Mouse (Mus musculus) megakaryocyte, adult 5-6 weeks (primary cell): ENCODE measurements around the gene Retreg1. TPM values are rescaled to one million over a fixed set of nuclear protein-coding genes. Genes with fewer than 3 reads are reported as not detected.

Experiments used
- ATAC-seq: 2 replicates; pipeline ENCODE4 v1.8.0; 2016; ENCODE audit warnings: mild to moderate bottlenecking, inconsistent platforms; ENCODE audit not compliant: poor library complexity, severe bottlenecking
- total RNA-seq, 2 experiments: library from RNA; stranded (forward) in 1 of 2; stranded (reverse) in 1 of 2; fragments of 153-499, 151-499 nt in 1 of 2; fragments of 221-1000, 200-1000 nt in 1 of 2; gene quantifications; 2 replicates each; pipeline versions ENCODE4 v1.2.3 to v1.2.4; 2015 to 2017

Gene Retreg1
- total RNA-seq, 2 experiments from 2014 or later, result 22.3 to 26.1 TPM

DNA sequence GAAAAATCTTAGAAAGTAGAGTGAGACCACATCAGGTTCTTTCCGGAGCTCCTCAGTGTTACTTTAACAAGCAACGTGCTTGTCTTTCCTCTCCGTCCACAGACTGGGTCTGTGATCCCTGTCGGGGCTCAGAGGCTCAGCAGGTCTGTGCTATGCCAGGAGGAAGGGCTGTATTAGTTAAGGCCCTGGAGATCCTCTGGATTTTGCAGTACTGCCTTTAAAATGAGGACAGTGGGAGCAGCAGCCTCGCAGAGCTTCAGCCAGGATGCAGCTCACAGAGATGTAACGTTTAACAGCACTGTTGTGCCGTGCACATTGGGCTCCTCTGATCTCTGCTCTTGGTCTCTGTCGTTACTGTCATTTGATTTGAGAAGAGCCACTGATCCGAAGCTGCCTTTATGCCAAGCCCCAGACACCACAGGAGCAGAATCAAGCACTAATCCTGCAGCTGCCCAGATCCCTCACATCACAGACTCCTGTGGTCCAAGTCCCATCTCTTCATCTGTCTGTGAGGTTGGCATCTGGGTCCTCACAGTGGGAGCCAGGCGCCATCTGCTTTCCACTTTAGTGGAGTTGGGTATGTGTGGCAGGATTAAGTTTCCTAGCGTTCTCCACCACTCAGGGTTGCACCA, 72.7 kb downstream of the Retreg1 start:
- ATAC-seq, result no peak

DNA sequence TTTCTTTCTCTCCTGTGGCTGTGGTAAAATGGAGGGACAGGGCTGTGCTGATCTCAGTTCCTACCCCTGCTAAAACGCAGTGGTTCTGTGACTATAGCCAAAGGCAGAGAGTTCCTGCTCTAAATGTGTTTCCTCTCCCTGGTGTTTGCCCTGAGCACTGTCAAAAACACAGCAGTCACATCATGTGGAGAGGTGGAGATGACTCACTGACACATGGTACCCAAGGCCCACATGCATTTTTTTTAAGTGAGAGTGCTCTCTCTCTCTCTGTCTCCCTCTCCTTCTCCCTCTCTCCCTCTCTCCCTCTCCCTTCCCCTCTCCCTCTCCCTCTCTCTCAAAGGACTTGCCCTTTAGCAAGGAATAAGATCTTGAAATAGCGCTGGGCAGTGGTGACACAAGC, 73.3 kb downstream of the Retreg1 start:
- no peak for ATAC-seq

DNA sequence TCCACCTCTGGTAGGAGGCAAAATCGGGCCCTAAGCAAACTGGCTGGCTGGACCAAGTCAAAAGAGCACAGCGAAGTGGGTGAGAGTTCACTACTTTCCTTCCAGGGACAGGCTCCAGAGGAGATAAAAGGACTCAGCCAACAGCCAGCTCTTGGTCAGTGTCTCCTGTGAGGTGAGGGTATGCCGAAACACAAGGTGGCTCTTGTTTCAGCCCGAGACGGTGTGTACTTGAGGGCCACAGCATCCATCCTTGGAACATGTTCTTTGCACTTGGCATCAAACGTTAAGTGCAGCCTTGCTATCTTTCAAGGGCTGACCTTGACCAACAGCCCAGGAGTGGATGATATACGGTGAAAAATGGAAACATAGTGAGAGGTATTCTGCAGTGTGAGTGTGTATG, 75.7 kb downstream of the Retreg1 start:
- ATAC-seq, result no peak

DNA sequence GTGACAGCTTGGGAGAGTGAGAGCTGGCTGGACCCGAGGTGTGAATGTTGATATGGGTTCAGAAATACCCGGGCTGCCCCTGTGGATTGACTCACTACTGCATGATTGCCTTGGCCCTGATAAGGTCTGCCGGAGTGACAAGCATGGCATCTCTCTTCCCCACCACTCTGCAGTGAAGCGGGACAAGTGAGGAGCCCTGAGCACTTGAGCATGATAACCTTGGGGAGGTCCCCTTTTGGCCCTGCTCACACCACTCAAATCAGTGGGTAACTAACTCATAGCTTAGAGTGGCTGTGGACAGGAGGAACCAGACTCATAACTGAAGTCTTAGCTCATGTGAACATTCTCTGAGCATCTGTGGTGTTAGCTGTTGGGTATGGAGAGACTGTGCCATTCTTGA, 77.0 kb downstream of the Retreg1 start:
- ATAC-seq, result no peak

DNA sequence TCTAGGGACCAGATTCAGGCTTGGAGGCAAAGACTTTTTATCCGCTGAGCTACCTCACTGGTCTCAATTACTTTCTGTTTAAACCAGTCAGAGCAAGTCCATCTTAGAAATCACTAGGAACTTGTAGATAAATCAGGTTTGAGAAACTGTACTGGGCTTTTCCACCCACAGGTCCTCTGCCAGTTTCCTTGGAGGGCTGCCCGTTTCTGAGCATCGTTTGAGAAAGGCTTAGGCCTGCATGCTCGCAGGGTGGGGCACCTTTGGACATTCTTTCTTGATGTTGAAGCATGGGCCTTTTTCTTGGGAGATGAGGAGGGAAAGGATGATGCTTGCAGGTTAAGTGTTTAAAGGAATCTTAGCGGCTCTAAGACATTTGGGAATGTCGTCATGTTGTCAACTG, 77.9 kb downstream of the Retreg1 start:
- ATAC-seq, result no peak

DNA sequence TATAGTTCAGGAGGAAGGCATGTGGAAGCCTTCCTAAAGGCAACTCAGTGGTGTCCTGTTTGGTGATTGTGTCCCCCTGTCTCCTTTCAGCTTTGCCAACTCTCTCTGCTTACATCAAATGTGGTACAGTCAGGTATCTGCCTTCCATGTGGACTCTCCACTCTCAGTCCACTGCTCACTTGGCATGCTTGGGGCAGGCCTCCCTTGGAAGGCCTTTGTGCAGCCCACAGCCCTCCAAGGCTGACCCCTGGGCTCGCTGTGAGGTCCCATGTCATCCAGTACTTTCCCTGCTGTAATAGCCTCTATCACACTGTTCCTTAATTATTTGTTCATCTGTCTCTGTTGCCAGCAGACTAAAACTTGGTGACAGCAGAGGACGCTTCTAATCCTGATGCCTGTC, 79.0 kb downstream of the Retreg1 start:
- ATAC-seq, result no peak

DNA sequence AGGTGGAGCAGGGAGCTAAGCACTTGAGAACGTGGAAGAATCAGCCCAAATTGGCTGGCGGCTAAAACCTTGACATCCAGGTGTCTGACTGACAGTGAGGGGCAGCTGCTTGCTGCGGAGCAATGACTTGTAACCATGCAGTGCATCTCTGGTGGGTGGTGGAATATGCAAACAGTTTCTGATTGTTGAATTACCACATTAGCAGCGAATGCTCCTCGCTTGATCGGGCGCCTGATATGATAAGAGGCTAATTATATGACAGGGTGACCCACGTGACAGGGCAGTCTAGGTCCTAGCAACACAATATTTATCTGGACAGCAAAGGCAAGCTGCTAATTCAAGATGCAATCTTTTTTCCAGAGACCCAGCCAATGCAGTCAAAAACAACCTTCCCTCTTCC, 80.9 kb downstream of the Retreg1 start:
- ATAC-seq, result no peak

DNA sequence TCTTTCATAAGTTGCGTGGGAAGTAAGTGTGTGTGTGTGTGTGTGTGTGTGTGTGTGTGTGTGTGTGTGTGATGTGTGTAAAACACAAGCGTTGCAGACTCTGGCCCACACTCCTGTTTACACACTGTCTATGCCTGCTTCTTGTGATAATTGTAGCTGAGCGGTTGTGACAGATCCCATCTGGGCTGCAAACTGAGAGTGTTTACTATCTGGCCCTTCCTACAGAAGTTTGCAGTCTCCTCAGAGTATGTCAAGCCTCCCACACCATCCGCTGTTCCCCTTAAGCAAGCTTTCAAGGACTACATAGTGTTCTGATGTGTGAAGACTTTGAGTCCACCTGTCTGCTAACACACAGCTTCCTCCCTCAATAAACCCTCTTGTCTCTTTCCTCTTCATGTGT, 83.2 kb downstream of the Retreg1 start:
- no peak for ATAC-seq

DNA sequence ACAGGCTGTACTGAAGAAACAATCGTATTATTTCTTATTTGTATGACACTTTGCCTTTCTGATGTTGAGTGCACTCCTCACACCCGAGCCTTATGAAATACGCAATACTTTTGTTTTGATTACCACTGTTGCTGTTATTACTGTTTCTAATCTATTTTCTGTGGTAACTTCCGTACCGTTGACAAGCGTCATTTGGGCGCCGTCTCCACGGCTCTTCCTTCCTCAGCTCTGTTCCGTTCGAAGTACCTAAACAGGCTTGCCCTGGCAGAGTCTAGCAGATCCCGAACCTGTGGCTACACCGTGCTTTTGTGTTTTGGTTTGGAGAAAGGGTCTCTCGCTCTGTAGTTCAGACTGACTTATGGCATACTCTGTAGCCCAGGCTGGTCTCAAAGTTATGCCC, 84.1 kb downstream of the Retreg1 start:
- peak; percentile 28; the same call in 1 of the 2 replicates for ATAC-seq

DNA sequence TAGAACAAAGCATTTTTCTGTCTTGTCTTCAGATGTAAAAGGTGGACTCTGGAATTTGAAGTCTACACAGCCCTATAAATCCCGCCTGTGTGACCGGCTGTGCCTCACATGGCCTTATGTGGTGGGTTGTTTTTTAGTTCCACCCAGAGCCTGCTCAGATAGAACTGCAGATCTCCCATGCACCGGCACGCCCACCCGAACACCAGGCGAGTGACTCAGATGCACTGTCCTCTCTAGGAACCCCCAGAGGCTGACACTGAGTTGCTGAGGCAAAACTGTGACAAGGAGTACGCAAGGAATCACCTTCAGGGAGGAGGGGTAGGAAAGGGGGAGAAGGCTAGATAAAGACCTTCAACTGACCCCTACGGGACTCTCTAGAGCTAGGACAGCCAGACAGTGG, 85.0 kb downstream of the Retreg1 start:
- ATAC-seq, result no peak

DNA sequence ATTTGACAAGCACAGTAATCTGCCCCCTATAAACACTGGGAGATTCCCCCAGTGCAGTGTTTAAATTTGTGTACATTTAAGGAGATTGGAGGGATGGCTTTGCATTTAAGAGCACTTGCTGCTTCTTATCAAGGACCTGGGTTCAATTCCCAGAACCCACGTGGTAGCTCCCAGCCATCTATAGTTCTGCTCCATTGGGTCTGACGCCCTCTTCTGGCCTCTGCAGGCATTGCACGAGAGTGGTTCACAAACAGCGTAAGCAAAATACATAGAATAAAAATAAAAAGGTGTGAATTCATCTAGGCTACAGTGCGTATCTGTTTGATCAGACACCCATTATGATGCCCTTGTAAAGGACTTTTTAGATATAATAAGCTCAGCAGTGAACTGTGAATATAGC, 85.9 kb downstream of the Retreg1 start:
- ATAC-seq, result no peak

DNA sequence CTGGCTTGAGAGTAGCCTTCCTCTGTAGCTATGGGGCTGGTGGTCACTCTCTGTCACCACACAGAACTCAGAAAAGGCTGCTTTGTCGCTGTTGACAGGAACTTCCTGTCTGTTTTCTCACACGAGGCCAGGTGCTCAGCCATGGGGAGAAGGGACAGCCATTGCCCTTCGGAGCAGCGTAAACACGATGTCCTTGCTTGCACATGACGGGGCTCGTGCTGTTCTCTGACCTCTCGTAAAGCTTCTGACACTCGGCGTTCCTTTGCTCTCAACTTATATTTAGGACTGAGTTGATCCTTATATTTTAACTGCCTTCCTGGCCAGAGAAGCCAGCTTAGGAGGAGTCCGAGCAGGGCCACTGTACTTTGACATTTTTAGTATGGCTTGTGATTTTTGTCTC, 86.5 kb downstream of the Retreg1 start:
- no peak for ATAC-seq

DNA sequence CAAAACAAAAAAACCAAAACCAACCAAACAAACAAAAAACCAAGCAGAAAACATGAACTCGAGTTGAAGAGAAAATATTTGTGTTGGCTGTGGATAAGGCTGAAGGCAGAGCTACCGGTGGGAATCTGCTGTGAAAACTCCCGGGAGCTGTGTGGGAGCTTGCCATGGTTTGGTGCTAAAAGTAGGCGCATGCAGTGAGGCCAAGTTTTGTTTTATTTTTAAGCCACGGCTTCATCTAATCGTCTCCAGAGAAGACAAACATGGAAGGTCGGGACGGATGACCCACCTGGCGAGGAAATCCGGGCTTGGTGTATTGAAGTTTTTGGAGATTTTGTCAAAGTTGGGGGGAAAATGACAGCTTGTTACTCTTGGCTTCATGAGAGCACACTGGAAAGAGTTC, 87.0 kb downstream of the Retreg1 start:
- no peak for ATAC-seq

DNA sequence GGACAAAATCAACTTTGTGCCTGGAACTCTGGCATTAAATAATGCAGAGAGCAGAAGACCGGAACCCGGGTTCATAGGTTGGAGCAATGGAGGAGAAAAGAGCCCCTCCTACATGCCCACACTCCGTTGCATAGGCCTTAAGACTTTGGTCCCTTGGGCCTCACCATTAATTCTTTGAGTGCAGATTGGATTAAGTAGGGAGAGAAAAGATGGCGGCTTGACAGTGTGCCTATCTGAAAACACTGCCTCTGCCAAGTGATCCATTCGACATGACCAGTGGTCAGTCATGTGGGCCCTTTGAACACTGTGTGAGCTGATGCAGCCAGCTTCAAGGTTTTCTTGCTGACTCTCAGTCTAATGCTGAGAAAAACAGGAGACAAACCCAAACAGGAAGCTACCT, 87.7 kb downstream of the Retreg1 start:
- ATAC-seq, result no peak

DNA sequence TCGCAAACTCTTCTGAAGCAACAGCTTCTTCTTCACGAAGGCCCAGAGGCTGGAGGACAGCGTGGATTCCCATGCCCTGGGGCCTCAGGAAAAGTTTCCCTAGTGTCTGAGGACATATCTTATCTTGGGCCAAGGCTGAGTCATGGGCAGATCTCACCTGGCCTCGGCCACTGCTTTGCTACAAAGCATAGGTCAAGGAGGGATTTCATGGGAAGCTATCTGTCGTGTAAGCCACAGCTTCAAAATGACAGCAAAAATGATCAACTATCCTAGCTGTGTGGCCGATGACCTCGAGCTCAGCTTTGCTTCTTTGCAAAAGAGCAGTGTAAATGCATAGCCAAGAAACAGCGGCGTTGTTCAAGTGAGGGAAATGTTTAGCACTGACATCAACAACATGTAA, 89.5 kb downstream of the Retreg1 start:
- ATAC-seq, result no peak

DNA sequence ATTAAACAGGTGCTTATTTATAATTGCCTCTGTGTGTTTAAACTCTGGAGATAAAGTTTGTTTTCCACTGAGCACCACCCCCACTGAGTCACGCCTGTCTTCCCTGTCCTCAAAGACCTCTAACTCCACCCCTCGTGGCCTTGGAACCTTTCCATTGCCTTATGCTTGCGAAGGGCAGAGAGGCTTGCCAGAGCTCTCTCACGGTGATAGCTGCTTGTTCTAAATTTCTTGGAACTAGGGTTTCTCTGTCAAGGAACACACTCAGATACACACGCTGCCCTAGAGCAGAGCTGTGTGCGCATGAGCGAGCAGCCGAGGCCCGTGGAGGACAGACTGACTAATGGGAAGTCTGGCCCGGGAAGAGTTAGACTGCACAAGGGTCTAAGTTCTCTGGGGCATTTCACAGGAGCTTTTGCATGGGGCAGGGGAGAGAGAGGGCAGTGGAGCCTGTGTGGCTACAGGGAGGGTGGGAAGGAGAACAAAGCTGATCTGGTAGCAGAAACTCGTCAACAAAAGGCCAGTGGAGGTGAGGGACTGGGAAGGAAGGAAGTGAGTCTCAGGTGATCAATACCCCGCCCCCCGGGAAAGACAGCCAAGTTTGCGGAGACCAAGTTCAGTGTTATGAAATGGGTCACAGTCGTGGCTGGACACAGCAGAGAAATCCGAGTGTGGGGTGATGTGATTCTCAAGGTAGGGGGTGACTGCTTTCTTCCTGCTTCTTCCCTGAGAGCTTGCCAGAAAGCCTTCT, 90.1 kb downstream of the Retreg1 start:
- ATAC-seq, result peak; percentile 64

DNA sequence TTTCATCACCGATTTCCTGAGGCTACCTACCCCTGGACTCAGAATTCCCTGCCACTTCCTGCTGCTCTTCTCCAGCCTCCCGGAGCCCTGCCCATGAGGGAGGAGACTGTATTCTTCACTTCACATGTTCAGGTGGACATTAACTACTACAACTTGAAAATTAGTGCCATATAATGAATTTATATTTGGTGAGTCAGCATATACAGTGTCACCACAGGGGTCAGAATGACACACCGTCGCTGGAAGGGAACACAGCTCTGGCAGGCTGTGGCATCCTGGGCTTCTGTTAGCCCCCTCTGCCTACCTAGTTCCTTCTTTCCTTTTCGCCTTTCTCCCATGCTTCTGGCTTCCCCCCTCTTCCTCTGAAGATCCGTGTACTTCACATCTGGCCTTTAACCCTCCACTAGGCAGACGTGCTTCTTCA, 90.7 kb downstream of the Retreg1 start:
- peak; percentile 35; the same call in 1 of the 2 replicates for ATAC-seq

DNA sequence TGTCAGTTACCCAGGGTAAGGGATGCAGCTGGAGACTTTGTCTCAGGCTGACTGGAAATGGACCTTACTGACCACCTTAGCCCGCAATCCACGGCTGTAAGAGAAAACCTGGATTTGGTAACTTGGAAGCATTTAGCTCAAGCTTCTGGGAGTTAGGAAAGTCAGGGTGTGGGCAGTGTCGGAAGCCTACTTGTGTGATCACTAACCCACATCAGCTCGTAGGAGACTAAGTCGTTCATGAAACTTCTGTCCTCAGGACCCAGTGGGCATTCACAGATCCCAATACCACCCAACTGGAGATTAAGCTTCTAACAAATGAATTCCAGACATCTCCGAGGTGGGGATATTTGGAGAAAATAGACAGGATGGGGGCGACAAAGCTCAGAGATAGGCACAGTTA, 91.4 kb downstream of the Retreg1 start:
- ATAC-seq, result no peak

DNA sequence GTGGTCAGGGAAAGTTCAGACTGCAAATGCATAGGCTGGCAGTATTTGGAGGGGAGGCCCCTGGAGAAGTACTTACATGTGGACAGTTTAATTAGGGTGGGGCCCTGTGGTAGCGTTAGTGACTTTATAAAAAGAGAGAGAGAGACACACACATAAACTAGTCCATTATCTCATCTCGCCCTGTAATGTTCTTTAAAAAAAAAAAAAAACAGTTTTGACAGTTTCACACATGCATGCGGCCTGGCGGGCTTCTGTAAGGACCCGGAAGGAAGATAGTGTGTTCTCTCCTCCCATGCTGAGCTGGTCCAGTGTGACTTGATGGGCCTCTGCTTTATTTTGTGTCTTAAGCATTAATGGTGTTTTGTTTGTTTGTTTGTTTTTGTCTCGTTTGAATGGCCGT, 95.5 kb downstream of the Retreg1 start:
- no peak for ATAC-seq

DNA sequence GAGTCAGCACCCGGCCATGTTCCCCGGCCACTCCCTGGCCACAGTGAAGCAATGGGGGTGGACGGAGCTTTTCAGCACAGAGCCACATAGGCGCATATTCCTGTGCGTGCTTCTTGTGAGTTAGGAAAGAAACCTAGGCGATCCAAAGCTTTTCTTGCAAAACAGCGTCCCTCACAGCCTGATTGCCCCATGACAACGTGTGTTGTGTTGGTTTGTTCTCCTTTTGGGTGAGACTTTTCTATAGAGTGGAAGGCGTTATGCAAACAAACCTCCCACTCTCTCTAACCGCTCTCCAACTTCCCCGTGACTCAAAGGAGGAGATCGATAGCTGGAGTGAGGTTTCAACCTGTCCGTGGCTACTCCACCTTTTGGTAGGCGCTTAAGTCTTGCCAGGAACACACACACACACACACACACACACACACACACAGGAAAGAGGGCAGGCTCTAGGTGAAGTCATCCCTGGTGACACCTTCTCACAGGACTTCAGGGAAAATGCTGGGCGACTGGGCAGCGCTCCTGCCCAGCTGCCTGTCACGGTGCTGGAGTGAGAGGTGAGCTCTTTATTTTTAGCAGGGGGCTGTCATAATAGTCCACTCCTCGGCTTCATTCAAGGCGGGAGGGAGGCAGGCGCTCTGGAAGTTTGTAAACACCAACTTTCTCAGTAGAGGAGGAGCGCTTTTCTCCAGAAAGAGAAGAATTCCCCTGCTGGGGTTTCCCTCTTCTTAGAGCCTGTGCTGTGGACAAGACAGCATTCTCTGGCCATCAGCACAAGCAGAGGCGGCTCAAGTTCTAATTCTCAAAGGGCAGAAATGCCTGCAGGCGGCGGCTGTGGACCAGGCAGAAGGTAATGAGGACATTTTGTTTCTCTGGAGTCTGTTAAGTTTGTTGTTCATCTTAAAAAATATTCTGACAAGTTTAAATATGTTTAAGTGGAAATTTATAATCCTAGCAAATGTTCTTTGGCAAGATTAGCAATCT, 97.7 kb downstream of the Retreg1 start:
- peak; percentile 94 for ATAC-seq

DNA sequence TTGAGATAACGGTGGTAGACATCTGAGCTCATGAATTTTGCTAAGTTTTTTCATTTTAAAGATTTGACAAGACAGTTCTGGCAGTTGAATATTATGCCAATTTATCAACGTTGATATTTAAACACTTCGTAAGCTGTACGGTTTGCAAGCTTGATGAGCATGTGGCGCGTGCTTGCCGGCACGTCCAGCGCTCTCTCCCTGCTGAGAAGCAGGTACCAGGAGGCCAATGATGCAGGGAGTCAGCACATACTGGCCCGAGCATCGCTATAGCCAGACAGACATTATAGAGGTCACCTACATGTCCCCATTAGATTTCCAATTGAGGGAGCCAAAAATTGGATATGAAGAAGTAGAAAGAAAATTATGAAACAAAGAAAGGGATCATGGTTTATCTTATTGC, 98.5 kb downstream of the Retreg1 start:
- no peak for ATAC-seq

DNA sequence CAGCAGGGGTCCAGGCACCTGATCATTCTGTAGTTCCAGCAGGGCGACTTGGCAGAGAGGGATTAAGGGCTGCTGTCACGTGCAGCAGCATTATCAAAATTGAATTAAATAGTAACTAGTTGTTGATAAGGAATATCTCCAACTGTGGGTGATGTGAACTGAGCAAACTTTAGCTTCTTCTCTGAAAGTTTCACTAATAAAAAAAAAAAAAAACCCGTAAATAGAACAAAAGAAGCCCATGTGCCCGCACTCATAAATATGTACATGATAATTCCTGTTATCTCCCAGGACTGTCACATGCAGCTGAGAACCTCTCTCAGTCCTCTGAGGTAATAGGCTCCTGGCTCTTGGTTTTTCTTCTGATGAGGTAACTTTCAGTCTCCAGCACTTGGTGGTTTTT, 99.4 kb downstream of the Retreg1 start:
- no peak for ATAC-seq
